Mouse (Mus musculus) midbrain, postnatal 0 days (tissue): ENCODE measurements around the gene Pik3ip1. TPM values are rescaled to one million over a fixed set of nuclear protein-coding genes. Genes with fewer than 3 reads are reported as not detected.

Experiments used
- ATAC-seq: fragments of 200-750 bp; cut with Nextera tagmentation; 2 replicates; pipeline ENCODE4 v1.8.0; 2017; ENCODE audit warnings: moderate number of reproducible peaks, mild to moderate bottlenecking, moderate TSS enrichment, moderate library complexity; ENCODE audit not compliant: low FRiP score
- DNase-seq: peaks from one replicate; pipeline ENCODE4 v3.0.0-alpha.2; 2015; ENCODE audit warnings: low spot score
- H3K27ac ChIP-seq: fragments of 300-500 bp; sonication (generic); 2 replicates; pipeline ENCODE4 v1.5.1; 2014; ENCODE audit warnings: low read depth, mild to moderate bottlenecking, low read length, mixed read lengths
- H3K27me3 ChIP-seq: fragments of 300-500 bp; sonication (generic); 2 replicates; pipeline ENCODE4 v1.6.1; 2014; ENCODE audit warnings: low read length, control low read depth, mixed read lengths; ENCODE audit not compliant: insufficient read depth
- H3K36me3 ChIP-seq: fragments of 300-500 bp; sonication (generic); 2 replicates; pipeline ENCODE4 v1.6.1; 2014; ENCODE audit warnings: low read length, control low read depth, mixed read lengths; ENCODE audit not compliant: insufficient read depth
- H3K4me1 ChIP-seq: fragments of 300-500 bp; sonication (generic); 2 replicates; pipeline ENCODE4 v1.6.1; 2014; ENCODE audit warnings: mild to moderate bottlenecking, control low read depth, antibody characterized with exemption, low read length, mixed read lengths; ENCODE audit not compliant: insufficient read depth
- H3K4me2 ChIP-seq: fragments of 300-500 bp; sonication (generic); 2 replicates; pipeline ENCODE4 v1.6.1; 2014; ENCODE audit warnings: low read depth, mild to moderate bottlenecking, low read length, mixed read lengths; ENCODE audit not compliant: poor library complexity, severe bottlenecking
- H3K4me3 ChIP-seq: fragments of 300-500 bp; sonication (generic); 2 replicates; pipeline ENCODE4 v1.5.1; 2014; ENCODE audit warnings: low read depth, mild to moderate bottlenecking, low read length, moderate library complexity
- H3K9ac ChIP-seq: fragments of 300-500 bp; sonication (generic); replicated peaks from 2 replicates; pipeline ENCODE4 v1.6.1; 2014; ENCODE audit warnings: mild to moderate bottlenecking, low read length, moderate library complexity, mixed read lengths; ENCODE audit not compliant: poor library complexity, severe bottlenecking
- H3K9me3 ChIP-seq: fragments of 300-500 bp; sonication (generic); 2 replicates; pipeline ENCODE4 v1.6.1; 2016; ENCODE audit warnings: low read length, control low read depth
- CTCF ChIP-seq: IDR thresholded peaks from 2 replicates; pipeline ENCODE4 v1.5.1; 2016; ENCODE audit warnings: antibody characterized with exemption, mild to moderate bottlenecking
- WGBS: fragments of 180-500 bp; shearing (Covaris S2); extraction: QIAGEN DNeasy Blood & Tissue Kit; methylation state at CpG from one replicate; pipeline ENCODE4 v1.1.7; 2014; 5-methylcytosine and 5-hydroxymethylcytosine counted together
- polyA plus RNA-seq: library from polyadenylated mRNA; unstranded; fragments of >200 nt; fragmentation: Nextera tagmentation; extraction: Ambion mirVana; gene quantifications from 2 replicates; pipeline ENCODE4 v1.2.1, GENCODE M21; 2015
- total RNA-seq: library from RNA; depleted of rRNA; stranded (reverse); fragments of >200 nt; gene quantifications from 2 replicates; pipeline ENCODE4 v1.2.3, GENCODE M21; 2014

The Pik3ip1 gene
- total and polyA plus RNA-seq, 2 experiments from 2014 or later = 34.7 to 43.4 TPM

GRCm38 (mm10) chr11:3337173-3337955 is 7.2 kb downstream of the Pik3ip1 start:
- no peak overlapping the region for H3K4me2 ChIP-seq
- H3K4me1 ChIP-seq = peaks cover 7% of the 10 kb centered on the region; the same call in 1 of the 2 replicates
- H3K27ac ChIP-seq = 0 out of 2 replicates have a peak overlapping the region, but pooled peaks have one; percentile 55
- no peak for TF ChIP-seq CTCF
- 4% methylated on average over 12 of the region's 12 CpGs for WGBS
- no peaks in the 10 kb centered on the region for H3K9me3 ChIP-seq
- peak; percentile 79 for DNase-seq
- H3K36me3 ChIP-seq = peaks cover 22% of the 10 kb centered on the region
- no peak overlapping the region for H3K4me3 ChIP-seq
- peak; percentile 57 for ATAC-seq
- no peaks in the 10 kb centered on the region for H3K27me3 ChIP-seq
- 0 out of 2 replicates have a peak overlapping the region, but pooled peaks have one; percentile 9 for H3K9ac ChIP-seq

GRCm38 (mm10) chr11:3337961-3338360 is 7.8 kb downstream of the Pik3ip1 start:
- Histone ChIP-seq H3K4me3 (no peak overlapping the region), H3K4me2 (no peak overlapping the region), H3K27me3 (no peaks in the 10 kb centered on the region), H3K9me3 (no peaks in the 10 kb centered on the region), H3K27ac (no peak overlapping the region), H3K36me3 (peaks cover 24% of the 10 kb centered on the region), H3K4me1 (peaks cover 7% of the 10 kb centered on the region; the same call in 1 of the 2 replicates), H3K9ac (no peak overlapping the region)
- WGBS = 52% methylated on average over 5 of the region's 5 CpGs
- no peak for DNase-seq
- 0 out of 2 replicates have a peak, but pooled peaks have one; percentile 35 for ATAC-seq
- no peak for TF ChIP-seq CTCF

GRCm38 (mm10) chr11:3341476-3341875 is 11.3 kb downstream of the Pik3ip1 start:
- ATAC-seq (no peak), DNase-seq (no peak)
- no peak for TF ChIP-seq CTCF
- Histone ChIP-seq H3K36me3 (peaks cover 42% of the 10 kb centered on the region), H3K4me1 (peaks cover 7% of the 10 kb centered on the region; the same call in 1 of the 2 replicates), H3K27me3 (no peaks in the 10 kb centered on the region), H3K9ac (no peak overlapping the region), H3K4me3 (no peak overlapping the region), H3K27ac (no peak overlapping the region), H3K4me2 (no peak overlapping the region), H3K9me3 (no peaks in the 10 kb centered on the region)
- 77% methylated on average over 5 of the region's 5 CpGs for WGBS

- ATAC-seq (no peak), DNase-seq (no peak)
- peaks cover 61% of the 10 kb centered on the region for H3K36me3 ChIP-seq
- H3K9me3 ChIP-seq = no peaks in the 10 kb centered on the region
- TF ChIP-seq CTCF = no peak
- no peaks in the 10 kb centered on the region for H3K4me1 ChIP-seq
- no peak overlapping the region for H3K9ac ChIP-seq
- WGBS = 88% methylated on average over 3 of the region's 3 CpGs
- H3K27me3 ChIP-seq = no peaks in the 10 kb centered on the region
- no peak overlapping the region for H3K4me2 ChIP-seq
- no peak overlapping the region for H3K27ac ChIP-seq
- H3K4me3 ChIP-seq = no peak overlapping the region
These were observed 14.7 kb downstream of the Pik3ip1 start for GRCm38 (mm10) chr11:3344916-3345315.

GRCm38 (mm10) chr11:3346351-3346750 is 16.1 kb downstream of the Pik3ip1 start:
- H3K4me1 ChIP-seq = no peaks in the 10 kb centered on the region
- peaks cover 72% of the 10 kb centered on the region for H3K36me3 ChIP-seq
- no peaks in the 10 kb centered on the region for H3K27me3 ChIP-seq
- H3K9me3 ChIP-seq = no peaks in the 10 kb centered on the region
- no peak overlapping the region for H3K9ac ChIP-seq
- H3K27ac ChIP-seq = no peak overlapping the region
- ATAC-seq = no peak
- TF ChIP-seq CTCF = no peak
- no peak overlapping the region for H3K4me2 ChIP-seq
- no peak for DNase-seq
- whole genome bisulfite sequencing = 94% methylated on average over 7 of the region's 7 CpGs
- no peak overlapping the region for H3K4me3 ChIP-seq

- Histone ChIP-seq H3K36me3 (peaks cover 72% of the 10 kb centered on the region), H3K27ac (no peak overlapping the region)
These were observed 17.1 kb downstream of the Pik3ip1 start for GRCm38 (mm10) chr11:3347091-3347834.

More at GRCm38 (mm10) chr11:3347091-3347834, 17.1 kb downstream of the Pik3ip1 start:
- Histone ChIP-seq H3K9ac (no peak overlapping the region), H3K9me3 (no peaks in the 10 kb centered on the region), H3K4me3 (no peak overlapping the region), H3K4me2 (no peak overlapping the region), H3K27me3 (no peaks in the 10 kb centered on the region), H3K4me1 (no peaks in the 10 kb centered on the region)
- ATAC-seq = peak; percentile 59
- peak; percentile 92 for TF ChIP-seq CTCF
- peak; percentile 92 for DNase-seq
- 61% methylated on average over 12 of the region's 12 CpGs for WGBS
